Mouse (Mus musculus): ENCODE data around the gene Cel.
A peak's percentile ranks its signal among the peaks of the same experiment; 100 is the strongest.

Cel gene

GRCm38 (mm10) chr2:28563303-28563702 lies at the start of gene Cel:
TSS of gene Cel (minus strand) at chr2:28563403.
- DNase-seq (ENCODE audit: low read depth, low spot score): no peak

GRCm38 (mm10) chr2:28612436-28613063 lies 49.3 kb upstream of the Cel start:
- DNase-seq (ENCODE audit: low read depth, low spot score): peak; percentile 86

DNA sequence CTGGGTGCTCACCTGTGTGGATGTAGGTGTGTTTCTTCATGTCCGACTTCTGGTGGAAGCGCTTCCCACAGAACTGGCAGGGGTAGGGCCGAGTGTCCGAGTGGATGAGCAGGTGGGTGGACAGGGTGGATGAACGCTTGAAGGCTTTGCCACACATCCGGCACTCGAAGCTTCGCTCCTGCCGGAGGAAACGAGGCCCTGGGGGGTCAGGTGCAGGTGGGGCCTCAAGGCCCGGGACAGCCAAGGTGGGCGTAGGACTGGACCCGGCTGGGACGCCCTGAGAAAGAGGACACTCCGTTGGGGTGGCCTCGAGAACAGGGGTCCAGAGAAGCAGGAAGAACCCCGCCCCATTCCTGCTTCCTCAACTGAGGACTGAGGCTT lies 48.2 kb upstream of the Cel start:
- DNase-seq (ENCODE audit: low read depth, low spot score): no peak

GRCm38 (mm10) chr2:28610716-28611406 lies 47.7 kb upstream of the Cel start:
- DNase-seq (ENCODE audit: low read depth, low spot score): no peak

DNA sequence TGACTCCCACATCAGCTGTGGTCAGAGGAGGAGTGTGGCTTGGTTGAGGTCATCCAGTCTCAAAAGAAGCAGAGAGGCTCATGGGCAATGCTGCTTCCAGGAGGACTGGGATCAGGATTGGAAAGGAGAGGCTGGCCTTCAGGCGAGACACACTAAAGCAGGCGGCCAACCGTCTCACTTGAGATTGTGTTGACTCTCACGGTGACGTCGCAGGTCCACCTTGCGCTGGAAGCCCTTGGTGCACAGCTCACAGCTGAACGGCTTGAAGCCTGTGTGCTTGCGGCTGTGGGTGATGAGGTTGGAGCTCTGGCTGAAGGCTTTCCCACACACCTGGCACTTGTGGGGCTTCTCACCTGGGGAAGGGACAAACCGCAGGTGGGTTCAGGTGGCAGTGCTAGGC lies 46.6 kb upstream of the Cel start:
- DNase-seq (ENCODE audit: low read depth, low spot score): no peak

DNA sequence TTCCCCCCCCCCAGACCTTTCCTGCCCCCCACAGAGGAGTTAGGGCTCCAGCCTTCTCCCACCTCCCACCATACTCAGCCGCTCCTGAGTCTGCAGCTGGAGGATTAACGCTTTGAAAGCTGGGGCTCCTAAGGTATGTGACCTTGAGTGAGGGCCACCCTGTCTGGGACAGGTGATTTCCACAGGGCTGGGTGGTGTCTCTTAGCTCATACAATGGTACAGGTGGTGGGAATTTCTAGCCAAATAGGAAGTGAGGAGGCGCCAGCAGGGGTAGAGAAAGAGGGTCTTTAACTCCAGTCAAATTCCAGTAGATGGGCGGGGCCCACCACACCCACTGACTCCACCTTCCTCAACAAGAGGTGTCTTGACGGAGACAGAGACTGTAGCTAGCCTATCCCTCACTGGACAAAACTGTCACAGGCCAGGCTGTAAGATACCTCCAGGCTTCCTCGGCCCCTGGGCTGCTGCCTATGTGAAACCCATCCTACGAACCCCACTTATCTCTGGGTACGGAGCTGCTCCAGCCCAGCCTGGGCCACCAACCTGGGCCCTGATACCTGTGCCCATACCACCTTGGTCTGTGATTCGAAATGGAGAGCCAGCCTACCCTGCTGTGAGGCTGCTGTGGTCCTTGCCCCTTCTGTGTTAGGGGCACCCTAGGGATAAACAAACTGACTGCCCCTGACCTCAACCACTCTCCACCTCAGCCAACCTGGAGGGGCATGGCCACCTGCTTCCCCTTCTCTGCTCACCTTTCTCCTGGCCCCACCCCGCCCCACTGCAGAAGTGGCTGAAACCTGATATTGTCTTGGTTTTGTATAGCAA lies 44.4 kb upstream of the Cel start:
- peak; percentile 95 for DNase-seq (ENCODE audit: low read depth, low spot score)

- no peak for DNase-seq (ENCODE audit: low read depth, low spot score)
Observed at GRCm38 (mm10) chr2:28606601-28607340, 43.6 kb upstream of the Cel start.

- DNase-seq (ENCODE audit: low read depth, low spot score): no peak
Observed at GRCm38 (mm10) chr2:28605789-28606541, 42.8 kb upstream of the Cel start.

DNA sequence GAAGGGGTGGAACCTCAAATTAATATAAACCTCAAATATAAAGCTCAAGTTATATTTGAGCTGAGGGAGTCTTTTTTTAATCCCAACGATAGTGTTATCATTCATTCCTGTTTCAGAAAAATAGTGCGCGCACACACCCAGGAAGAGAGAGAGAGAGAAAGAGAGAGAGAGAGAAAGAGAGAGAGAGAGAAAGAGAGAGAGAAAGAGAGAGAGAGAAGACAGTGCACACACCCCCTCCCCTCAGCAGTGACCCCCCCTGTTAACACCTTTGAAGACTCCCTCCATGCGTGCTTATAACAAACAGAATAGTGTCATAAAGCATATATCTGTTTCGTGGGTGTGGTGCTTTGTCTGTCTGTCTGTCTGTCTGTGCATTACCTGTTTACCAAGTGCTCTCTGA lies 40.3 kb upstream of the Cel start:
- no peak for DNase-seq (ENCODE audit: low read depth, low spot score)

DNA sequence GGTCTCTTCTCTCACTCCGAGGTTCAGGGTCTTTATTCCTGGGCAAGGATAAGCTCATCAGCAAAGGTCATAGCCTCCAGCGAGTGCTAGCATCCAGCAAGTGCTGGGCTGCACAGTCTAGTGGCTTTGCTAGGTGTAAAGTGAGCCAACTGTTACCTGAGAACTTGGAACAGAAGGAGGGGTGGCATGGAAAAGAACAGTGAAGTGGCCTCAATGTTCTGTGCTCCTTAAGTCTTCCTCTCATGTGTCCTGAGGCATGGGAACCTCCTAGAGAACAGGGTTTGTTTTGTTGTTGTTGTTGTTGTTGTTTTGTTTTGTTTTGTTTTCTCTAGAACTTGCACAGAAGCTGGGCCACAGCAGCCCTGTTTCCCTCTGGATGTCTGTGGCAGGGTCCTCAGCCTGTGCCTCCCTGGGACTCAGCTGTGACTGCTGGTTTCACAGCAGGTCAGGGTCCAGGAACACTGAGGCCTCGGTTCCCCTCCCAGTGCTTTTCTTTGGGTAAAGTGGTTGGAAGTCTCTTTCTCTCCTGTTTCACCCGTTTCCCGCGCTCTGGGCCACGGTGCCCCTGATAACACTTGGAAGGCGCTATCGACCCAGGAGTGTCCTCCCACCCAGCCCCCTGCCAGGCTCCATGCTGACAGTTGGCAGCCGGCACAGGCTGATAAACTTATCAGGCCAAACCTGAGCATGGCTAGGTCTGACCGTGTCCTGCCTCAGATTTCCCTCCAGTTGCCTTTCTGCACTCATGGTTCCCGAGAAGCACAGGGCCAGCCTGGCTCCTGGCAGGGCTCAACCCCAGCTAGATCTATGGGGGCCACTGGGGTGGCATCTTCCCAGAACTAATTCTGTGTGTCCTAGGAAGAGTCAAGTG lies 38.8 kb upstream of the Cel start:
- no peak for DNase-seq (ENCODE audit: low read depth, low spot score)

- no peak for DNase-seq (ENCODE audit: low read depth, low spot score)
Observed at GRCm38 (mm10) chr2:28599569-28599900, 36.3 kb upstream of the Cel start.

GRCm38 (mm10) chr2:28598692-28599568 lies 35.7 kb upstream of the Cel start:
- no peak for DNase-seq (ENCODE audit: low read depth, low spot score)

DNA sequence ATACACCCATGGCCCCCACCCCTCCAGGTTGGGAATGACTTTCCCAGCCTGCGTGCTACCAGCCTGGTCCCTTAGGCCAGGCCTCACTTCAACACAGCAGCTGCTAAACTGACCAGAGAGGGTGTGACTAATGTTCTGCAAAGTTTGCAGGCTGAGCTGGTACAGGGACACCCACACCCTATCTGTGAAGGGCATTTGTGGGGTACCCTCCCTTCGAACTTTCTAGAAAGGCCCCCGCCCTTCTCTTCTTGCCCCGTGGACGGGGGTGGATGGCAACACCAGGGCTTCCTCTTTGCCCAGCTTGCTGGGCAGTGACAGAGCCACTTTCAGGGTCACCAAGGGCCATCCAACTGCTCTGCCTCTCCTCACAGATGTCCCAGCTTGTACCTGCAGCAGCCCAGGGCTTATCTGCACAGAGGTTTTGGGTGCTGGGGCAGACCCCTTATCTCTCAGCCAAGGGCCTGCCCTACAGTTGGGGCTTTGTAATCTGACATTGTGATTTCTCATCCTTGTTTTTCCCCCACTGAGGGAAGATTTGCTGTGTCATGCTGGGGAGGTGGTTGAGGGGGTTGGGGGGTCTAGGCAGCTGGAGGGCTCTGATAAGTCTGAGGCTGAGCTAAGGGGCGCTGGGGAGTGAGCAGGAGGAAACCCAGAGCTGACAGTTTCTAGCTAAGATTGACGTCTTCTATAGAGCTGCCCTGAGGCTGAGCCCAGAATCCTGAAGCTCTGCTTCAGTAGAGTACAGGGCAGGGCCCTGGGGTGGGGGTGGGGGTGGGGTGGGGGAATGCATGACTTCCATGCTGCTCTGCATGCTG lies 34.7 kb upstream of the Cel start:
- no peak for DNase-seq (ENCODE audit: low read depth, low spot score)

- DNase-seq (ENCODE audit: low read depth, low spot score): peak; percentile 76
Observed at GRCm38 (mm10) chr2:28596998-28597397, 33.8 kb upstream of the Cel start.

GRCm38 (mm10) chr2:28596021-28596420 lies 32.8 kb upstream of the Cel start:
- DNase-seq (ENCODE audit: low read depth, low spot score): no peak

DNA sequence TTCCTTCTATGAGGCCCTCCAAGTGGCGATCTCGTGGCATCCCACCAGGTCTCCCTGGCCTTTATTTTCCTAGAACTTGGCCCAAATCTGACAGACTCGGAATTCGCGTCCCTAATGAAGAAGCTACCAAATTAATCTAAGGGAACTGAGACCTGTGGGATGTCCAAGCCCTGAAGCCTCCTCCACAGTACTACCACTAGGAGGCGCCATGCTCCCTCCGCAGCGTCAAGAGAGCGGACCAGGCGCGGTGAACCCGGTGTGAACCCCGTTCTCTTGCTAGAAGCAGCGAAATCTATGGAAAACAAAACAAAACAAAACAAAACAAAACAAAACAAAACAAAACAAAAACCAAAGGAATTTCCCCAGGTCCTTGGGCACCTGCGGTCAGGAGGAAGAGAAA lies 29.6 kb upstream of the Cel start:
- DNase-seq (ENCODE audit: low read depth, low spot score): peak; percentile 80

DNA sequence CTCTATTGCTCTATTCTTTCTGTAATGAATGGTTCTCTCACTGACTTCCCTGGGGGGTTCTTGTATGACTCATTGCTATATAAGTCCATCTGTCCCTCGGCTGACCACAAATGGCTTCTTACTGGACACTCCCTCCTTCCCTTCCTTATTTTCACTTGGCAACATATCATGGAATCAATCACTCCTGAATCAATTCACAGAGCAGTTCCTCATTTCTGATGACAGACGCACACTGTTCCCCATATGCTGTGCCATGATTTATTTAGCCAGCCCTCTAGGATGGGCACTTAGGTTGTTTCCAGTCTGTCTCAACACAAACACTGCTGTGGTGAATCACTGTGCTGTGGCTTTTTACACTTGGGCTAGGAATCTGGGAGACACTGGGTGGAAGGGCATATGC lies 28.3 kb upstream of the Cel start:
- no peak for DNase-seq (ENCODE audit: low read depth, low spot score)

GRCm38 (mm10) chr2:28588574-28588973 lies 25.4 kb upstream of the Cel start:
- DNase-seq (ENCODE audit: low read depth, low spot score): no peak

- DNase-seq (ENCODE audit: low read depth, low spot score): no peak
Observed at GRCm38 (mm10) chr2:28585730-28586129, 22.5 kb upstream of the Cel start.

Measured in ES-CJ7 (cell line).